Mouse (Mus musculus) kidney, embryonic 16.5 days (tissue): Measurements from ENCODE around the gene D5Ertd579e. TPM values are rescaled to one million over a fixed set of nuclear protein-coding genes. Genes with fewer than 3 reads are reported as not detected.
"Not testable (repeated sequence)": the region's sequence is repeated elsewhere in the genome, so short reads cannot be mapped to it uniquely, and the experiment has no call there.

ENCODE experiments used
- ATAC-seq: fragments of 200-750 bp; cut with Nextera tagmentation; 2 replicates; pipeline ENCODE4 v1.8.0; 2017; ENCODE audit warnings: moderate TSS enrichment; ENCODE audit not compliant: low FRiP score, low TSS enrichment
- H3K27ac ChIP-seq: fragments of 300-500 bp; sonication (generic); 2 replicates; pipeline ENCODE4 v1.5.1; 2014; ENCODE audit warnings: low read length
- H3K27me3 ChIP-seq: fragments of 300-500 bp; sonication (generic); 2 replicates; pipeline ENCODE4 v1.6.1; 2014; ENCODE audit warnings: low read length, control low read depth, mixed read lengths; ENCODE audit not compliant: insufficient read depth
- H3K36me3 ChIP-seq: fragments of 300-500 bp; sonication (generic); 2 replicates; pipeline ENCODE4 v1.6.1; 2014; ENCODE audit warnings: low read length, control low read depth, mixed read lengths; ENCODE audit not compliant: insufficient read depth
- H3K4me1 ChIP-seq: fragments of 300-500 bp; sonication (generic); 2 replicates; pipeline ENCODE4 v1.6.1; 2014; ENCODE audit warnings: low read length, control low read depth, mixed read lengths; ENCODE audit not compliant: insufficient read depth
- H3K4me2 ChIP-seq: fragments of 300-500 bp; sonication (generic); replicated peaks from 2 replicates; pipeline ENCODE4 v1.6.1; 2014; ENCODE audit warnings: low read depth, low read length
- H3K4me3 ChIP-seq: fragments of 300-500 bp; sonication (generic); 2 replicates; pipeline ENCODE4 v1.5.1; 2014; ENCODE audit warnings: mild to moderate bottlenecking, low read length
- H3K9ac ChIP-seq: fragments of 300-500 bp; sonication (generic); replicated peaks from 2 replicates; pipeline ENCODE4 v1.6.1; 2014; ENCODE audit warnings: low read length
- H3K9me3 ChIP-seq: fragments of 300-500 bp; sonication (generic); 2 replicates; pipeline ENCODE4 v1.6.1; 2016; ENCODE audit warnings: low read length, control low read depth
- WGBS: fragments of 180-500 bp; shearing (Covaris S2); extraction: QIAGEN DNeasy Blood & Tissue Kit; methylation state at CpG from one replicate; pipeline ENCODE4 v1.1.7; 2014; 5-methylcytosine and 5-hydroxymethylcytosine counted together
- polyA plus RNA-seq: library from polyadenylated mRNA; unstranded; fragments of >200 nt; fragmentation: Nextera tagmentation; extraction: Ambion mirVana; gene quantifications from 2 replicates; pipeline ENCODE4 v1.2.1, GENCODE M21; 2015

Gene D5Ertd579e
- polyA plus RNA-seq, 1 experiment from 2014 or later: 18.4 TPM

DNA sequence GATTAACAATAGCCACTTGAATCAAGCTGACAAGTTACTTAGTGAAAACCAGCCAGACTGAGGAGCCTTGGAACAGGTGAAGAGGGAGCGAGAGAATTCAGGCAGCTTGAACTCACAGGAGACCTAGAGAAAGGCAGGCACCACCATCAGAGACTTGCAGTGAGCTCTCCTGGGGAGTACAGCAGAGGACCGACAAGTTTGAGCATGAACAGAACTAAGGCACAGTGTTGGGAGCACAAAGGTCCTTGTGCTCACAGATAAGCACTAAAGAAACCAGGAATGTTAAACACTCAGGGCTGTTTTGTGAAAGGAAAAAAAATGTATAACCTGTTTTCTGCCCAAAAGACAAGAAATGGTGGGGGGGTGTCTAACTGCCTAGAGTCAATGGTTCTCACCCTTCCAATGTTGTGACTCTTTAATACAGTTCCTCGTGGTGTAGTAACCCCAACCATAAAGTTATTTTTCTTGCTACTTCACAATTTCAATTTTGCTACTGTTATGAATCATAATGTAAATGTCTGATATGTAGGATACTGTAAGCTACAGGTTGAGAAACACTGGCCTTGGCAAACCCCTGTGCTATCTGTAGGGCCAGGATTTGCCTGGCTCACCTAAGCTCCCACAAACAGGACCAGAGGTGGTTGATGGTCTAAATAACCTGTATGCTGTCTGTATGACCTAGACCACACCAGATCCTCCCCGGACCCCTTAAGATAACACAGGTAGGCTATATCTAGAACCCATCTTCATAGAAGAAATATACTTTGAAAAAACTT is 21.0 kb downstream of the D5Ertd579e start:
- Histone ChIP-seq H3K9ac (no peak overlapping the region), H3K27me3 (no peaks in the 10 kb centered on the region), H3K4me1 (peaks cover 19% of the 10 kb centered on the region), H3K9me3 (no peaks in the 10 kb centered on the region), H3K4me2 (no peak overlapping the region), H3K4me3 (no peak overlapping the region), H3K27ac (no peak overlapping the region), H3K36me3 (peaks cover 11% of the 10 kb centered on the region)
- 87% methylated on average over 4 of the region's 4 CpGs for WGBS
- no peak for ATAC-seq

- ATAC-seq: peak; percentile 49; the same call in 1 of the 2 replicates
- Histone ChIP-seq H3K27ac (no peak overlapping the region), H3K4me3 (no peak overlapping the region), H3K9me3 (no peaks in the 10 kb centered on the region), H3K36me3 (peaks cover 27% of the 10 kb centered on the region), H3K27me3 (no peaks in the 10 kb centered on the region), H3K4me1 (no peaks in the 10 kb centered on the region), H3K9ac (no peak overlapping the region), H3K4me2 (no peak overlapping the region)
- 66% methylated on average over 7 of the region's 7 CpGs for WGBS
Observed at GRCm38 (mm10) chr5:36669021-36670008, 26.5 kb downstream of the D5Ertd579e start.

DNA sequence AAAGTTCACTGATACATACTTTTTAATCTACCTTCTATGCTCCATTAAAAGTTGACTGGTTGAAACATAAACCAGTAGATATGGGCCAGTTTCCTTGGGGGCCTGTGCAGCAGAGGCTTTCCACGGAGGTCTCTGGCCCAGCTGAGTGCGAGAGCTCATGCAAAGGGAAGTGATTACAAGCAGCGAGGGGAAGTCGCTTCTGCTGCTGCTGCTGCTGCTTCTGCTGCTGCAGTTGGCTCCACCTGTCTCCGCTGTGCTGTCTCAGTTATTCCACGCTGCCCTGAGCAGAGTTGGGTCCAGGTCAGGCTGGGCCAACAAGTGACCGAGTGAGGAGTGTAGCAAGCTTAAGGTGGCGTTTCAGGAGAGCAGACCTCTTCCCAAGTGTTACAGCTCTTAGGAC is 27.3 kb downstream of the D5Ertd579e start:
- H3K4me3 ChIP-seq: no peak overlapping the region
- no peak overlapping the region for H3K4me2 ChIP-seq
- ATAC-seq: no peak
- no peak overlapping the region for H3K27ac ChIP-seq
- no peaks in the 10 kb centered on the region for H3K9me3 ChIP-seq
- WGBS: 85% methylated on average over 8 of the region's 8 CpGs
- peaks cover 27% of the 10 kb centered on the region for H3K36me3 ChIP-seq
- H3K9ac ChIP-seq: no peak overlapping the region
- no peaks in the 10 kb centered on the region for H3K27me3 ChIP-seq
- H3K4me1 ChIP-seq: no peaks in the 10 kb centered on the region

GRCm38 (mm10) chr5:36667986-36668385 is 27.8 kb downstream of the D5Ertd579e start:
- not testable (repeated sequence) for H3K27me3 ChIP-seq, H3K9me3 ChIP-seq

GRCm38 (mm10) chr5:36667165-36667564 is 28.7 kb downstream of the D5Ertd579e start:
- H3K36me3 ChIP-seq: peaks cover 24% of the 10 kb centered on the region
- no peak overlapping the region for H3K27ac ChIP-seq
- no peak overlapping the region for H3K9ac ChIP-seq
- H3K4me1 ChIP-seq: no peaks in the 10 kb centered on the region
- no peak overlapping the region for H3K4me3 ChIP-seq
- H3K4me2 ChIP-seq: no peak overlapping the region
- ATAC-seq: no peak
- no peaks in the 10 kb centered on the region for H3K9me3 ChIP-seq
- 90% methylated on average over 5 of the region's 5 CpGs for WGBS
- no peaks in the 10 kb centered on the region for H3K27me3 ChIP-seq

More at GRCm38 (mm10) chr5:36667986-36668385, 27.8 kb downstream of the D5Ertd579e start:
- H3K4me2 ChIP-seq, ATAC-seq, H3K9ac ChIP-seq, H3K4me3 ChIP-seq, H3K27ac ChIP-seq, H3K4me1 ChIP-seq: not testable (repeated sequence)
- peaks cover 27% of the 10 kb centered on the region for H3K36me3 ChIP-seq
- WGBS: 76% methylated on average over 2 of the region's 2 CpGs

DNA sequence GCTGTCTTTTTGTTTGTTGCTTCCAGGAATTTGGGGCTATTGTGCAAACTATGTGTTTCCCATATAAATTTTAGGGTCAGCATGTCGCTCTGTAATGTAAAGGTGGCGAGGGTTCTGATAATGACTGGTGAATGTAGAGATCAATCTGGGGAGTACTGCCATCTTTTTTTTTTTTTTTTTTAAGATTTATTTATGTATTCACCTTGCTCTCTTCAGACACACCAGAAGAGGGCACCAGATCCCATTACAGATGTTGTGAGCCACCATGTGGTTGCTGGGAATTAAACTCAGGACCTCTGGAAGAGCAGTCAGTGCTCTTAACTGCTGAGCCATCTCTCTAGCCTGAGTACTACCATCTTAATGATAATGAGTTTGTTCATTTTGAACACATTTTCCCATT is 29.1 kb downstream of the D5Ertd579e start:
- H3K4me3 ChIP-seq, ATAC-seq, H3K9ac ChIP-seq, H3K27ac ChIP-seq, H3K4me2 ChIP-seq, H3K27me3 ChIP-seq, H3K9me3 ChIP-seq, H3K4me1 ChIP-seq: not testable (repeated sequence)
- H3K36me3 ChIP-seq: peaks cover 24% of the 10 kb centered on the region
- WGBS: 97% methylated on average over 2 of the region's 2 CpGs

GRCm38 (mm10) chr5:36663329-36663728 is 32.5 kb downstream of the D5Ertd579e start:
- H3K4me1 ChIP-seq: no peaks in the 10 kb centered on the region
- 34% methylated on average over 2 of the region's 2 CpGs for WGBS
- H3K9me3 ChIP-seq: no peaks in the 10 kb centered on the region

GRCm38 (mm10) chr5:36660977-36661760 is 34.7 kb downstream of the D5Ertd579e start:
- H3K4me3 ChIP-seq, H3K27ac ChIP-seq, H3K9me3 ChIP-seq, H3K4me2 ChIP-seq, ATAC-seq, H3K4me1 ChIP-seq, H3K36me3 ChIP-seq, H3K27me3 ChIP-seq, H3K9ac ChIP-seq: not testable (repeated sequence)

More at GRCm38 (mm10) chr5:36663329-36663728, 32.5 kb downstream of the D5Ertd579e start:
- no peak for ATAC-seq
- Histone ChIP-seq H3K27me3 (no peaks in the 10 kb centered on the region), H3K9ac (no peak overlapping the region), H3K36me3 (peaks cover 4% of the 10 kb centered on the region; the same call in 1 of the 2 replicates), H3K4me3 (no peak overlapping the region), H3K27ac (no peak overlapping the region; the same call in 1 of the 2 replicates), H3K4me2 (no peak overlapping the region)

DNA sequence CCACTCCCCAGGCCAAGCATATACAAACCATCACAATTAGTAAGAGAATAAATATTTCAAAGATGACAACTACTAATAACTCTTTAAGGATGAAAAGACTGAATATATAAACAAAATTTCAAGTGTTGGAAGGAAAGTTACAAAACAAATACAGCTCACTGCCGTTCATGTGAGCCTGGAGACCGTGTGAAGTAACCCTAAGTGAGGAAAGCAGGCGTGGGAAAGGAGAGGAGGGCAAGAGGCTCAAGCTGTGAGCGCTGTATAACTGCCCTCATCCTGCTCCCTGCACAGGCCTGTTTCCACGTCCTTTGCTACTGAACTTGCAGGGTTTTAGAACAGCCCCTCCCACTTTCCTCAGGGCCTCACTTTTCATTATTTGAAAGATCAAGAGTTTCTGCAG is 70.2 kb downstream of the D5Ertd579e start:
- Histone ChIP-seq H3K27me3 (no peaks in the 10 kb centered on the region), H3K27ac (no peak overlapping the region), H3K9ac (no peak overlapping the region), H3K9me3 (no peaks in the 10 kb centered on the region), H3K4me3 (no peak overlapping the region), H3K4me1 (peaks cover 17% of the 10 kb centered on the region), H3K4me2 (no peak overlapping the region), H3K36me3 (peaks cover 9% of the 10 kb centered on the region; the same call in 1 of the 2 replicates)
- 54% methylated on average over 5 of the region's 5 CpGs for WGBS
- ATAC-seq: no peak
